Mouse (Mus musculus) megakaryocyte progenitor cell, adult 5-6 weeks (primary cell): ENCODE data around the gene Akap5. TPM values are rescaled to one million over a fixed set of nuclear protein-coding genes. Genes with fewer than 3 reads are reported as not detected.

Experiments
- ATAC-seq: replicated peaks from 2 replicates; pipeline ENCODE4 v1.8.0; 2016; ENCODE audit warnings: mild to moderate bottlenecking, moderate TSS enrichment, inconsistent platforms; ENCODE audit not compliant: poor library complexity
- total RNA-seq, 2 experiments: library from RNA; stranded (forward) in 1 of 2; stranded (reverse) in 1 of 2; fragments of 157-497, 149-512 nt in 1 of 2; fragments of 200-1000 nt in 1 of 2; gene quantifications; 2 replicates each; pipeline versions ENCODE4 v1.2.3 to v1.2.4; 2015 to 2017

The Akap5 gene
- total RNA-seq (2015) (0.24 and 0.35 TPM in 2 replicates), total RNA-seq (2017) (0.25 and 0.74 TPM in 2 replicates)

GRCm38 (mm10) chr12:76324679-76325431, at the start of gene Akap5:
TSS of gene Akap5 (plus strand) at chr12:76324891.
- peak; percentile 53 for ATAC-seq

- no peak for ATAC-seq
Observed at GRCm38 (mm10) chr12:76278209-76278608, 46.5 kb upstream of the Akap5 start.

DNA sequence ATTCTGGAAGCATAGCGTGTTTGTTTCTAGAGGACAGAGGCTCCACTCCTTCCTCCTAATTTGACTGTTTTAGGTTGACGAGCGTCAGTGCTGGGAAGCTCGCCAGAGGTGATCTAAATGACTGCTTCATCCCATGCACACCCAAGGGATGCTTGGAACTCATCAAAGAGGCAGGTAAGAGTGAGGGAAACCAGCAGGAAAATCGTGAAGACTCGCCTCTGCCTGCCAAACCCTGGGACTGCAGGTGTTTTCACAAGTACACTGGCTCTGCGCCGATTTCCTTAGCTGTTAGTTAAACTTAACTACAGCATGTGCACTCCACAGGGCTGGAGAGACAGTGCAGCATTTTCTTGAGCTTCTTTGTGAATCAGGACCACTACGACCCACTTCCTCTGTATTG, 44.1 kb upstream of the Akap5 start:
- ATAC-seq: no peak

- no peak for ATAC-seq
Observed at GRCm38 (mm10) chr12:76281111-76281660, 43.5 kb upstream of the Akap5 start.

DNA sequence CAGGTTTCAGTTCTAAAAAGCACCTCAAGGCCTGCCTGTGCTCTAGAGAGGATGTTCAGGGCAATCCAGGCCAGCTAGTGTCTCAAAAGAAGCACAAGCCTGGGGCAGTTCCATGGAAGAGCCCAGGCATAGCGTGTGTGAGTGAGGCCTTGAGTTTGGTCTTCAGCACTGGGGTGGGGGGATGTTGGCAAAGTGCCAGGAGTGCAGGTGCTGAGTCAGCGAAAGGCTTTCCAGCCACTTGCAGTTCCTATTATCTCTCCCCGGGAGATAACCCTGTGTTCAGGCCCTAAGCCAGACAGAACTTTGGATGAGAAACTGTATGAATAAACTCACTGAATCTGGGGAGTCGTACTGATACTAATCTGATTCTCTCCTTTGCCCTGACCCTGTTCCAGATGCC, 42.6 kb upstream of the Akap5 start:
- peak; percentile 29 for ATAC-seq

DNA sequence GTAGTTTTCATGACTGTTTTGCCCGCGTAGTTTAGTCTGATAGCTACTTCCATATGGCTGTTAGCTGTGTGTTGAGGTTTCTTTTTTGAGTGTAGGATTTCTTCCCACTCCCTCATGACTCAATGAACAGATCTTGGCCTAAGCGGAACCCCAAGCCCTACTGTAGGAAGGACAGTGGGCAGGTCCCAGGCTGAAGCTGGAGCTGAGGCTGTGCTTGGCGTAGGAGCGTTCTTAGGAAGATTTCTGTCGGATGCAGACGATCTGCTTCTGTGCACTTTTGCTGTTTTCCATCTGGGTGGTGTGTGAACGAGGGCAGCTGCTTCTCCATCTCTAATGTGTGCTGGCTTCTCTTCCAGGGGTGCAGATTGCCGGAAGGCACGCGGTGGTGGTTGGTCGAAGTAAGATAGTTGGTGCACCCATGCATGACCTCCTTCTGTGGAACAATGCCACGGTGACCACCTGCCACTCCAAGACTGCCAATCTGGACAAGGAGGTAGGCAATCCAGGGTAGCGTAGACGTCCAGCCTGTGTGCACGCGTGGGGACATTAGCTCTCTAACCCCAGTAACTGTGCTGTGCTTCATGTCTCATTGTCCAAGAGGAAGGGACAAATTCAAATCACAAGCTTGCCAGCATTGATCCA, 42.0 kb upstream of the Akap5 start:
- no peak for ATAC-seq

DNA sequence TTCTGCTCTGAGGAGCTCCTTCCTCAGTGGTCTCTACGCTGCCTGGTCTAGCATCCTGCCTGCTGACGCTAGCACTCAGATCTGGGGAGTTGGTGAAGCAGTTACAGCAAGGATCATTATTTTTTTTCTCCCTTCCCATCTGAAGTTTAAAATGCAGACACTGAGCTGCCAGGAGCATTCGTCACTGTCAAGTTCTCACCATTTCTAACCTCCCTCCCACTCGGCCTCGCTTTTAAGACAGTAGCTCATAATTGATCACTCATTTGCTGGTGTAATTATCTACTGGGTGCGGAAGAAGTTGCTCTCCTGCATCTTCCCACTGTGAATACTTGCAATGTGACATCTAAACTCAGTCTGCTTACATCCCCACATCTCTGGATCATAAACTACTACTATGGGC, 39.3 kb upstream of the Akap5 start:
- no peak for ATAC-seq

GRCm38 (mm10) chr12:76287986-76288385, 36.7 kb upstream of the Akap5 start:
- no peak for ATAC-seq

- ATAC-seq: no peak
Observed at GRCm38 (mm10) chr12:76288494-76288893, 36.2 kb upstream of the Akap5 start.

DNA sequence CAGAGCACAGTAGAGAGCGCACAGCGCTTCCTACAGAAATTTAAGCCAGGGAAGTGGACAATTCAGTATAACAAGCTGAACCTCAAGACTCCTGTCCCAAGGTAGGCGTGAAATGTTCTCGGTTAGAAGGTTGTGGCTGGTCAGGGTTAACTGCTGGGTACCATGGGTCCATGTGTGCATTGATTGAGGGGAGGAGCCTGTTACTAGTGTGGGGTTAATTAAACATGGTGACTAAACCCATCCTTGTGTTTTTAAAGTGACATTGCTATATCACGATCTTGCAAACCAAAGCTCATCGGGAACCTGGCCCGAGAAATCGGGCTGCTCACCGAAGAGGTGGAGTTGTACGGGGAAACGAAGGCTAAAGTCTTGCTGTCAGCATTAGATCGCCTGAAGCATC, 35.3 kb upstream of the Akap5 start:
- ATAC-seq: no peak

DNA sequence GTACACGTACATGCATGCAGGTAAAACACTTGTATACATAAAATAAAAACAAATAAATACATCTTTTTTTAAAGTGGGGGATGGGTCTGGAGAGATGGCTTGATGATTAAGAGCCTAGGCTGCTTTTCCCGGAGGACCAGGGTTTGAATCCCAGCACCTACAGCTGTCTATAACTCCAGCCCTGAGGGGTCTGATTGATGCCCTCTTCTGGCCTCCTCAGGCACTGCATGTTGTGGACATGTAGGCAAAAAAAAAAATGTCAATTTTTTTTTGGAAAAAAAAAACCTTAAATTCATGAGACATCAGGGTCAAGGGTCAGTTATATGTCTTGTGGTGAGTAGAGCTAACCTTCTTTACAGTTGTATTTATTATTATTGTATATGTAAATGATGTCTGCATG, 34.4 kb upstream of the Akap5 start:
- 0 out of 2 replicates have a peak, but pooled peaks have one; percentile 54 for ATAC-seq

GRCm38 (mm10) chr12:76293192-76293591, 31.5 kb upstream of the Akap5 start:
- peak; percentile 73 for ATAC-seq

- no peak for ATAC-seq
Observed at GRCm38 (mm10) chr12:76297830-76298229, 26.9 kb upstream of the Akap5 start.

DNA sequence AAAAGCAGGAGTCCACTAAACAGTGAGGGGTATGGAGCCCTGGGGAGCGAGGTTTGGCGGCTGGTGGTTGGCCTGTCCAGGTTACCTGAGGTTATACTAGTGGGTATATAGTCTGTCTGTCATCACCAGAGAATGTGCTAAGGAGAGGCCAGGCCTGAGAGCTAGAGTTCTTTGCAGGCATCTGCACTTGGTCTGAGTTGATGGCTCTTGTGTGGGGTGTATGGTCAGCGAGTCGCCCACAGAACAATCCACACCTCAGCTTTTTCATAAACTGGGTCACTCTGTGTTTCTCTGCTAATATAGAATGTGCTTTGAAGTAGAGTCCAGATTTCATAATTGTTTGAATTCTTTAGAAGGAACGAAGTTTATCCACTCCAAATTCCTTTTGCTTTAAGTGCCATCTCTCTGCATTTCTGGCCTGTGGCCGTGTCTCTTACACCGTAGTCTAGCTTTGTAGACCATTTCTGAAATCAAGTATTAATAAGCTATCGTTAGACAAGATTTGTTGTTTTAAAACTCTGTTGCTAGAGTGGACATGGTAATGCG, 25.3 kb upstream of the Akap5 start:
- ATAC-seq: no peak

DNA sequence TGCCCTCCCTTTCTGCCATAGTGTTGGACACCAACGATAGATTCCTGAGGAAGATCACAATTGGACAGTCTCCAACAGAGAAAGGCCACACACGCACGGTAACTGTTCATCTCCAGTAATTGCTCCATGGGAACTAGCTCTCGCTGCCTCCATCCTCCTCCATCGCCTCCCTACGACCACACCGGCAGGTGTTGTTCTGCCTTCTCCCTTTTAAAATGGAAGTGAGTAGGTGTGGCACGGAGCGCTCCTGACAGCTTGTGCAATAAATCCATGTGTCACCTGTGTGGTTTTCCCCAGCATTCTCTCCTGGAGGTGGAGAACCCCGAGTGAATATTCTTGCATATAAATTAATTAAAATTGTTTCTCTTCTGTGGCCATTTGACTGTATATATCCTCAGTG, 24.3 kb upstream of the Akap5 start:
- ATAC-seq: no peak

- ATAC-seq: no peak
Observed at GRCm38 (mm10) chr12:76303474-76303873, 21.2 kb upstream of the Akap5 start.

GRCm38 (mm10) chr12:76304199-76304598, 20.5 kb upstream of the Akap5 start:
- no peak for ATAC-seq

GRCm38 (mm10) chr12:76305107-76305506, 19.6 kb upstream of the Akap5 start:
- no peak for ATAC-seq

- no peak for ATAC-seq
Observed at GRCm38 (mm10) chr12:76306852-76307561, 17.7 kb upstream of the Akap5 start.

- no peak for ATAC-seq
Observed at GRCm38 (mm10) chr12:76307964-76308363, 16.7 kb upstream of the Akap5 start.

DNA sequence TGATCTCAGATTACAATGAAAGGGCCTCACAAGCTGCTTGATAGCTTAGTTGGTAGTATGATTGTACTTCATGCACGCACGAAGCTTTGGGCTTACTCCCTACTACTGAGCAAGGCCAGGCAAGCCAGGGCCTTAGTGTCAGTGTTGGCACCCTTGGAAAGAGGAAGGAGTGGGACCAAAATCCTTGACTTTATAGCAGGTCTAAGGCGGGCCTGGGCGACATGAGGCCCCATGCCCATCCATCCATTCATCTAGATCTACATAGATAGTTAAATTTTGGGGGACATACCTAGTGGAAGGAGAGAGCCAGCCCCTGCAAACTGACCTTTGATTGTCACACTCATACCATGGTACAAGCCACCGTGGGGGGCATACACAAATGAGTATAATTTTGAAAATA, 16.3 kb upstream of the Akap5 start:
- ATAC-seq: no peak
